Mouse (Mus musculus): ENCODE measurements around the gene S100a13. TPM values are rescaled to one million over a fixed set of nuclear protein-coding genes. Genes with fewer than 3 reads are reported as not detected.

Gene S100a13
- polyA plus RNA-seq, 1 experiment from 2014 or later: 36.3 TPM

DNA sequence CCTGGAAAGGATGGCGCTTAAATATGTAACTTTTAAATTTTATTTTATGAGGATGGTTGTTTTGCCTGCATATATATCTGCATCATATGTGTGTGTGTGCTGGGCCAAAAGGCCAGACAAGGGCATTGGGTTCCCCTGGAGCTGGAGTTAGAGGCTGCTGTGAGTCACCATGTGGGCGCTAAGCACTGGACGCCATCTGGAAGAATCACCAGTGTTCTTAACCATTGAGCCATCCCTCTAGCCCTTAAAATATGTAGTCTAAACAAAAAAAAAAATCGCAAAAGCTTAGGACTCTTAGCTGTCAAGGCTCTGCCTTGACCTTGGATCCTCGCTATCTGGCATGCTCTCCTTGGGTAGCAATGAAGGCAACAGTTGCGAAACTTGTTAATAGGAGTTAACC, 25.7 kb upstream of the S100a13 start:
- no peak overlapping the region for H3K27ac ChIP-seq
- H3K4me1 ChIP-seq (replicated peaks): peaks cover 6% of the 10 kb centered on the region
- no peak for ATAC-seq
- 79% methylated on average over 6 of the region's 6 CpGs for WGBS
- H3K4me2 ChIP-seq (replicated peaks): no peak overlapping the region
- H3K9ac ChIP-seq: no peak overlapping the region
- H3K36me3 ChIP-seq: peaks cover 36% of the 10 kb centered on the region
- no peaks in the 10 kb centered on the region for H3K9me3 ChIP-seq
- no peak overlapping the region for H3K4me3 ChIP-seq (replicated peaks)
- no peaks in the 10 kb centered on the region for H3K27me3 ChIP-seq (replicated peaks)

DNA sequence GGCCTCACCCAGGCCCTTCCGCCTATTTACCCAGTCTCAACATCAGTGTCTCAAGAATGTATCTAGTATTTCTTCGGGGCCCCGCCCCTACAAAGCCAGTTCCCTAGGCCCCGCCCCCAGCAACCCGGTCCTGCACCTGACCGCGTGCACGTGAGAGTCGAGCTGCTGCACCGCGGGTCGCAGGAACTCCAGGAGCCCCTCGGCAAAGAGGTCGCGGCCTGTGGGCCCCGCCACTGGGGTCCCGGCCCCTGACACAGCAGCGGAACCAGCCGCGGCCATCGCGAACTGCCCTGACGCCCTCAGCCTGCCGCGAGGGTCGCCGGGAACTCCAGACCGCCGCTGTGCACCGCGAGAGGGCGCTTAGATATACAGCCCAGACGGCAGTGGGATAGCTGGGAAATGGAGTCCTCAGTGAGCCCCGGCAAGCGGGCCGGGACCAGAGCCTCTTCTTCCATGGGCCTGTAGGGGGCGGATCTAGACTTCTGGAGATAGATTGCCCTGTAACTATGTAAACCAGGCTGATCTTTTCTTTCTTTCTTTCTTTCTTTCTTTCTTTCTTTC, 23.5 kb upstream of the S100a13 start, which contains the start of gene Snapin:
Gene Snapin (minus strand): TSS at position 338 of the 561 bp plus-strand sequence.
- Histone ChIP-seq H3K9me3 (no peaks in the 10 kb centered on the region), H3K27ac (peak within 1 kb of the TSS; percentile 77), H3K4me1 (replicated peaks) (peaks cover 11% of the 10 kb centered on the region), H3K27me3 (replicated peaks) (no peaks in the 10 kb centered on the region), H3K4me3 (replicated peaks) (peak within 1 kb of the TSS; percentile 84), H3K36me3 (peaks cover 22% of the 10 kb centered on the region), H3K9ac (peak within 1 kb of the TSS; percentile 81), H3K4me2 (replicated peaks) (peak within 1 kb of the TSS; percentile 68)
- WGBS: 0% methylated on average over 37 of the region's 37 CpGs
- ATAC-seq: peak; percentile 99

DNA sequence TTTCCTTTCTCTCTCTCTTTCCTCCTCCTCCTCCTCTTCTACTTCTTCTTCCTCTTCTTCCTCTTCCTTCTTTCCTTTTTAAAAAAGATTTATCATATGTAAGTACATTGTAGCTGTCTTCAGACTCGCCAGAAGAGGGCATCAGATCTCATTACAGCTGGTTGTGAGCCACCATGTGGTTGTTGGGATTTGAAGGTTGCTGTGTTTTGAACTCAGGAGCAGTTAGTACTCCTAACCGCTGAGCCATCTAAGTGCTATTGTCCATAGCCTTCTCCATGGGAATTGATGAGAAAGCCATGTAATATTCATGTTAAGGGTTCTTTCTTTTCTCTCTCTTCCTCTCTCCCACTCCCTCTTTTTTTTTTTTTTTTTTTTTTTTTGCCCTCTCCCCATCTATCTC, 22.9 kb upstream of the S100a13 start:
- Histone ChIP-seq H3K36me3 (peaks cover 19% of the 10 kb centered on the region), H3K9ac (no peak overlapping the region), H3K27me3 (replicated peaks) (no peaks in the 10 kb centered on the region), H3K4me3 (replicated peaks) (no peak overlapping the region), H3K4me2 (replicated peaks) (no peak overlapping the region), H3K4me1 (replicated peaks) (peaks cover 11% of the 10 kb centered on the region), H3K9me3 (no peaks in the 10 kb centered on the region), H3K27ac (no peak overlapping the region)
- ATAC-seq: peak; percentile 17
- WGBS: 37% methylated on average over 2 of the region's 2 CpGs

DNA sequence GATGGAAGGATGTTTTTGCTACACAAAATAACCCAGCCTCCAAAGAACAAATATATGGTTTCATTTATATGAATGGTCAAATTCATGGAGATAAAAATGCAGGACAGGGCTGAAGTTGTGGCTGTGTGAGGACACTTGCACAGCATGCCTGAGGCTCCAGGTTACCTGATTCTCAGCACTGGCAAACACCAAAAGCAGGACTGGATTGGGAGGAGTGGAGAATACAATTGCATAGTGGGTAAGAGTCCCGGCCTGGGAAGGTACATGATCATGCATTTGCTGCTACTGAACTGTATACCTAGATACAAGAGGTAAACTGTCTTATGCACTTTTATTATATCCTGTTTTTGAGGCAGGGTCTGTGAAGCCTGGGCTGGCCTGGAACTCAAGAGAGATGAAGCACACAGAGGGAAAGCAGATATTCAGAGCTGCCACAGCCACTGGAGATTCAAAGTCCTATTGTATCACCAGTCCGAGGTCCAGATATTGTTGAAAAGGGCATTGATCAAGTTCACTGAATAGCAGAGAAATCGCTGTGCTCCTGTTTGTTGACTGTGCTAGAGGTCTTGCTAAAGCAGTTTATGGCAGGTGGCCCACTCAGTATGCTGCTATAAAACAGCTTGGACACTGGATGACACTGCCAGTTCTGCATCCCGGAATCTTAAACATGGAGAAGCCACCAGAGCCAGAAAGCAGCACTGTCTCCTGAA, 20.2 kb upstream of the S100a13 start:
- ATAC-seq: no peak
- H3K27me3 ChIP-seq (replicated peaks): no peaks in the 10 kb centered on the region
- H3K4me1 ChIP-seq (replicated peaks): peaks cover 11% of the 10 kb centered on the region
- whole genome bisulfite sequencing: 48% methylated on average over 4 of the region's 4 CpGs
- peak overlapping the region; percentile 17; the same call in 1 of the 2 replicates for H3K9ac ChIP-seq
- H3K4me3 ChIP-seq (replicated peaks): no peak overlapping the region
- H3K27ac ChIP-seq: peak overlapping the region; percentile 22; the same call in 1 of the 2 replicates
- H3K36me3 ChIP-seq: peaks cover 15% of the 10 kb centered on the region
- H3K9me3 ChIP-seq: no peaks in the 10 kb centered on the region
- no peak overlapping the region for H3K4me2 ChIP-seq (replicated peaks)

DNA sequence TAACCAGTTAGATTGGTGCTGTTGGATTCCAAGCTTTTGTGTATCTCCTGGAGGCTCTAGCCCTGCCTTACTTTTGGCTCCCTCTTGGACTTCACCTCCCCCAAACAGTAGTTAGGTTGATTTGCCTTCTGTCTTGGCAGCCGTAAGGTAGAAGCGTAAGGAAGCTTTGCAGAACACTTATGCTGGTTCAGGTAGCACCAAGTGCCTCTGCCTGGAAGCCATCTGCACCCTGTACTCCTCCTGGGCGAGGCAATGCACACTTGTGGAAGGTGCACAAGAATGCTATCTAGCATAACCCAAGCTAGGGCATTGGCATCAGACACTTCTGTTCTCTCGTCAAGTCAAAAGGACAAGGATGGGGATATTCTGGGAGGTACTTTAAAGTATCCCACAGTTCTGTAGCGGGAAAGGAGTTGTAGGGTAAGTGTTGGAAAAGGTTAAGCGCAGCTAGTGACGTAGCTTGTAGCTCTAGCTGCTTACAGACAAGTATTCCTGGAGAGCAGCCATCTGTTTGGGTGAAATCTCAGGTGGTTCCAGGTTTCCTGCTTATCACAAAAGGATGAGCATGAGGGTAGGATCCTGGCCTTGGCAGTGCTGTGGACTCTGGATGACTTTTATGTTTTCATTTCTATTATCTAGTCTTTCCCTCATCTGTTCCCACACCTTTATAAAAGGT, 18.2 kb upstream of the S100a13 start:
- peaks cover 18% of the 10 kb centered on the region for H3K36me3 ChIP-seq

DNA sequence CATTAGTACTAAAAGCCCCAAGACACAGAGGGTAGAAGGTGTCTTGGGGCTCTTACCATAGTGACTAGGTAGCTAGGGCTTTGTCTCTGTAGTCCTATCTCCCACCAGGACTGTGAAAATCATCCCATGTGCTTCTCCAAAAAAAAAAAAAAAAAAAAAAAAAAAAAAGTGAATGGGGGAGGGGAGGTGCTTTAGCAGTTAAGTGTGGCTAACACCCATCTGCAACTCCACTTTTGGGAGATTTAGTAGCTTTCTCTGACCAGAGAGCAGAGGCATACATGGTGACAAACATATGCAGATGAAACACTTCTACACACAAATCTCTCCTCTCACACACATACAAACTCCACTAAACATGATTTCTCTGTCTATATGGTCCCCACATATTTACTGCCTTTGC, 16.6 kb upstream of the S100a13 start:
- Histone ChIP-seq H3K9ac (no peak overlapping the region), H3K4me1 (replicated peaks) (peaks cover 4% of the 10 kb centered on the region; the same call in 1 of the 2 replicates), H3K4me2 (replicated peaks) (no peak overlapping the region), H3K36me3 (peaks cover 27% of the 10 kb centered on the region), H3K27me3 (replicated peaks) (no peaks in the 10 kb centered on the region), H3K27ac (no peak overlapping the region), H3K4me3 (replicated peaks) (no peak overlapping the region), H3K9me3 (no peaks in the 10 kb centered on the region)
- no peak for ATAC-seq

More for the DNA sequence above, 18.2 kb upstream of the S100a13 start:
- Histone ChIP-seq H3K4me2 (replicated peaks) (no peak overlapping the region), H3K4me3 (replicated peaks) (no peak overlapping the region), H3K27ac (no peak overlapping the region), H3K9ac (no peak overlapping the region), H3K4me1 (replicated peaks) (peaks cover 4% of the 10 kb centered on the region; the same call in 1 of the 2 replicates), H3K27me3 (replicated peaks) (no peaks in the 10 kb centered on the region), H3K9me3 (no peaks in the 10 kb centered on the region)
- no peak for ATAC-seq
- WGBS: 93% methylated on average over 7 of the region's 7 CpGs

DNA sequence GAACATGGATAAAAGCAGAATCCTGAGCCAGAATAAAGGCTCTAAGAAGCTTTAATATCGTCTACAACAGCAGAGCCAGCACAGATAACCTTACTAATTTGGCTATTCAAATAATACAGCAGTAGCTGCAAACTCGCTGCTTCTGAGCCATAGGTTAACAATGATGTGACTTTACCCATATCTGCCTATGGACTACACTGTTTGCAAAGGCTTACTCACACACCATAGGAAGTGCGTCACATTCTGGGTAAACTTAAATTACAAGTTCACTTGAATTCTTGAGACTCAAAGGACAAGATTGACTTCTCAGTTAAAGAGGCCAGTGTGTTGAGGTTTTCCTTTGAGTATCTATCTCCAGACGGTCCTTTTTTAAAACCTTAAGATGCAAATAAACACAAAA, 10.8 kb upstream of the S100a13 start:
- Histone ChIP-seq H3K27me3 (replicated peaks) (no peaks in the 10 kb centered on the region), H3K36me3 (peaks cover 28% of the 10 kb centered on the region), H3K4me3 (replicated peaks) (no peak overlapping the region), H3K27ac (no peak overlapping the region), H3K4me1 (replicated peaks) (peaks cover 13% of the 10 kb centered on the region; the same call in 1 of the 2 replicates), H3K9ac (no peak overlapping the region), H3K4me2 (replicated peaks) (no peak overlapping the region), H3K9me3 (no peaks in the 10 kb centered on the region)
- 68% methylated on average over 4 of the region's 4 CpGs for WGBS
- ATAC-seq: no peak

DNA sequence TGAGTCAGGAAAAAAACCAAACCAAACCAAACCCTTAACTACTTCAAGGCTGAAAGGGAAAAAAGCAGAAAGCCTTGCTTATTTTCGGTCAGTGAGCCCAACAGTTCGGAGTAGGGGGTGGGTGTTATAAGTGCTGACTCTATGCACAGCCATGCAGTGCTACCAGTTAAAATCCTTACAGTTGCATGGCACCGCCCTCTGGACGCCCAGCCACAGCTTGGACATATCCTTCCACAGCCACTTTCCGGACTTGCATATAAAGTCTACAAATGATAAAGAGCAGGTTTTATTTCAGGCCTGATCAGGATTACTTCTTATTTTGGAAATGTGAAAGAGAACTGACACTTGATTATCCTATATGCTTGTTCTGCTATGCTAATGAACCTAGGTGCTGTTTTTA, 9.0 kb upstream of the S100a13 start:
- no peaks in the 10 kb centered on the region for H3K27me3 ChIP-seq (replicated peaks)
- no peak overlapping the region for H3K27ac ChIP-seq
- peaks cover 13% of the 10 kb centered on the region; the same call in 1 of the 2 replicates for H3K4me1 ChIP-seq (replicated peaks)
- no peak for ATAC-seq
- no peak overlapping the region for H3K4me2 ChIP-seq (replicated peaks)
- peaks cover 26% of the 10 kb centered on the region for H3K36me3 ChIP-seq
- no peak overlapping the region for H3K9ac ChIP-seq
- no peak overlapping the region for H3K4me3 ChIP-seq (replicated peaks)
- WGBS: 93% methylated on average over 5 of the region's 5 CpGs
- H3K9me3 ChIP-seq: no peaks in the 10 kb centered on the region

DNA sequence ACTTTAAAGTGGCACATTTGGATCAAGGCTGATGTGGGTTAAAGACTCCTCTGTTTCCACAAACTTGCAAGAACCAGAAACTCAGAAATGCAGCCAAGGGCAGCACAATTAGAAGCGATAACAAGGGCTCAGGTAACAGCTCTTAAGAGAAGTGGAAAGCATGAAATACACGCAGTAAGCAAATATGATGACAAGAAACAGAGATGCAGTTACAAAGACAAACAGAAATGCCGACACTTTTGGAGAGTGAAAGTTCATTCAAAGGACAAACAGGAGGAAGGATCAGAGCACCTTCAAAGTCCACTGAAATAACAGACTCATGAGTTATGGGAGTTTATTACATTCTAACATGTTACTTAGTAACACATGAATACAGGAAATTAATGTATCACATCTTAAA, 7.9 kb upstream of the S100a13 start:
- no peaks in the 10 kb centered on the region for H3K9me3 ChIP-seq
- WGBS: 69% methylated on average over 3 of the region's 3 CpGs
- no peaks in the 10 kb centered on the region for H3K27me3 ChIP-seq (replicated peaks)
- H3K9ac ChIP-seq: no peak overlapping the region
- H3K4me2 ChIP-seq (replicated peaks): no peak overlapping the region
- H3K4me3 ChIP-seq (replicated peaks): no peak overlapping the region
- H3K36me3 ChIP-seq: peaks cover 21% of the 10 kb centered on the region
- H3K27ac ChIP-seq: no peak overlapping the region
- ATAC-seq: no peak
- peaks cover 13% of the 10 kb centered on the region; the same call in 1 of the 2 replicates for H3K4me1 ChIP-seq (replicated peaks)

DNA sequence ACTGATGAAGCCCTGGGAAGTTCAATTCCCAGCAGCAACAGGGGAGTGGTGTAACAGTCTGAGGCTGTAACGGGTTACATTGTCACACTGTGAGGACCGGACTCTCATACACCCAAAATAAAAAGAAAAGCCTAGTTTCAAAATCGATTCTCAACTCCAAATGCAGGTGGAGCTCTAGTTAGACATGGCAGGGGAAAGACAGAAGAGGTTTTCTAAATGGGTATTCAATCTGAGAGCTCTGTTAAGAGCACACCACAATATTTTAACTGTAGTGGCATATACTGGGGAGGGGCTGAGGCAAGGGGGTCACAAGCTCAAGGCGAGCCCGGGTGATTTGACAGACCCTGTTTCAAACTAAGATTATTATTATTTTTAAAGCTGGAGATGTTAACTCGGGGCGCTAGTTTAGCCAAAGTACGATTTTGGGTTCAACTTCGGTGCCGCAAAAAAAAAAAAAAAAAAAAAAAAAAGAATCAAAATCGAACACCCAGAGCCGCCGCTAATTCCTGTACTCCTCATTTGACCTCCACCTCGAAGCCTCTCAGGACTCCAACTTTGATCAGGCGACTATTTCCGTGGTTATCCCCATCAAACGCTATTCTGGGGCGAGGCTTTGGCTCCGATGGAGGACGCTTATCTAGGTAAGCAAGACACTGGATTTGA, 5.8 kb upstream of the S100a13 start:
- Histone ChIP-seq H3K4me2 (replicated peaks) (peak overlapping the region; percentile 61), H3K9me3 (no peaks in the 10 kb centered on the region), H3K4me1 (replicated peaks) (peaks cover 15% of the 10 kb centered on the region; the same call in 1 of the 2 replicates), H3K27me3 (replicated peaks) (no peaks in the 10 kb centered on the region), H3K9ac (peak overlapping the region; percentile 99), H3K36me3 (peaks cover 10% of the 10 kb centered on the region), H3K27ac (peak overlapping the region; percentile 95), H3K4me3 (replicated peaks) (peak overlapping the region; percentile 97)
- no peak for ATAC-seq
- 3% methylated on average over 20 of the region's 20 CpGs for WGBS

DNA sequence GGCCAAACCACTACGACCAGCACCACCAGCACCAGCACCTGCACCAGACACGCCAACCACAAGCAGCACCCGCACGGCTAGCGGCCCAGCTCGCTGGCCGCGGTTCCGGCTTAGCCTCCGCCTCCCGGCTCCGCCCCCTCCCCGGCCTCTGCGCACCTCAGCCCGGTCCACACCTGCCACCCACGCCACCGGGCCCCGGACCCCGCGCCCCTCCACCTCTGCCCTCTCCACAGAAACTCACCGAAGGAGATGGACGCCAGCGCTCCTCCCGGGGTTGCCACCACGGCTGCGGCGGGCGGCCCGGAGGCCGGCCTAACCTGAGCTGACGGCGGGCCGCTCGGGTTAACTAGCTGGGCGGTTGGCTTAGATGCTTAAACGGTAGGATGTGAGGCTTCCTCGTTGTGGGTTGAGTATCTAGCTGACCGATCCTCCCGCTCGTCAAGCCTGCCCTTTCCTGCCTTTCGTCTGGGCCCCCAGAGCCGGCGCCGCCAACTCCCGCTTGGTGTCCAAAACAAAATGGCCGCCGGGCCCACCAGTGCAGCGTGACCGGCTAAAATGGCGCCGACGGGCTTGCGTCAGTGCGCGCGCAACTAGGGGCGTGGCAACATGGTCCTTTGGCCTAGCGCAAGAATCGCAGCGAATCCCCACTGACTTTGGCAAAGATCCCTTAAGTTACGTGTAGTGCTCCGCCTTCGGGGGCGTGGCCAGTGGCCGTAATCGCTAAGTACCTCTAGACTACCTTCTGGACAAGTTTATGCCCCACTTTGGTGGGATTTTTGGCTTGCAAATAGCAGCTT, 5.1 kb upstream of the S100a13 start, which contains the start of gene Chtop:
Gene Chtop (minus strand): TSS at position 549 of the 797 bp plus-strand sequence.
- peak within 1 kb of the TSS; percentile 97 for H3K4me3 ChIP-seq (replicated peaks)
- peak within 1 kb of the TSS; percentile 61 for H3K4me2 ChIP-seq (replicated peaks)
- H3K27ac ChIP-seq: peak within 1 kb of the TSS; percentile 95
- H3K9me3 ChIP-seq: no peaks in the 10 kb centered on the region
- peaks cover 21% of the 10 kb centered on the region for H3K4me1 ChIP-seq (replicated peaks)
- ATAC-seq: peak; percentile 94
- peak within 1 kb of the TSS; percentile 99 for H3K9ac ChIP-seq
- peaks cover 8% of the 10 kb centered on the region; the same call in 1 of the 2 replicates for H3K36me3 ChIP-seq
- WGBS: under 1% methylated on average over 66 of the region's 66 CpGs
- H3K27me3 ChIP-seq (replicated peaks): no peaks in the 10 kb centered on the region
